Mouse (Mus musculus) E14TG2a.4 (cell line): ENCODE measurements around the gene Gm7271.

Experiments used
- H3K27me3 ChIP-seq: 2 replicates; pipeline ENCODE4 v1.6.1; 2014; ENCODE audit warnings: low read length, control low read depth; ENCODE audit not compliant: insufficient read depth
- H3K36me3 ChIP-seq: 2 replicates; pipeline ENCODE4 v1.6.1; 2014; ENCODE audit warnings: low read length, control low read depth; ENCODE audit not compliant: insufficient read depth
- H3K4me1 ChIP-seq: replicated peaks from 2 replicates; pipeline ENCODE4 v1.6.1; 2014; ENCODE audit warnings: low read depth, low read length, control low read depth
- H3K4me3 ChIP-seq: replicated peaks from 2 replicates; pipeline ENCODE4 v1.5.1; 2014; ENCODE audit warnings: mild to moderate bottlenecking, low read length
- H3K9me3 ChIP-seq: 2 replicates; pipeline ENCODE4 v1.6.1; 2014; ENCODE audit warnings: low read length, control low read depth
- CTCF ChIP-seq: conservative IDR thresholded peaks from 2 replicates; pipeline ENCODE4 v1.5.1; 2014; ENCODE audit warnings: low read length
- NANOG ChIP-seq: IDR thresholded peaks from 2 replicates; pipeline ENCODE4 v1.6.1; 2014; ENCODE audit warnings: borderline replicate concordance, low read length, mixed read lengths
- POU5F1 ChIP-seq: IDR thresholded peaks from 2 replicates; pipeline ENCODE4 v1.6.1; 2014; ENCODE audit warnings: low read length, borderline replicate concordance

Gene Gm7271

GRCm38 (mm10) chr5:76483811-76484210 is at the start of gene Gm7271:
Gene Gm7271, plus strand, starts transcription at chr5:76484040.
- TF ChIP-seq POU5F1 (no peak), NANOG (no peak), CTCF (no peak)
- no peaks in the 10 kb centered on the region; the same call in 1 of the 2 replicates for H3K9me3 ChIP-seq
- no peaks in the 10 kb centered on the region for H3K36me3 ChIP-seq
- no peak within 1 kb of the TSS for H3K4me3 ChIP-seq
- no peaks in the 10 kb centered on the region for H3K4me1 ChIP-seq
- H3K27me3 ChIP-seq, result no peaks in the 10 kb centered on the region

DNA sequence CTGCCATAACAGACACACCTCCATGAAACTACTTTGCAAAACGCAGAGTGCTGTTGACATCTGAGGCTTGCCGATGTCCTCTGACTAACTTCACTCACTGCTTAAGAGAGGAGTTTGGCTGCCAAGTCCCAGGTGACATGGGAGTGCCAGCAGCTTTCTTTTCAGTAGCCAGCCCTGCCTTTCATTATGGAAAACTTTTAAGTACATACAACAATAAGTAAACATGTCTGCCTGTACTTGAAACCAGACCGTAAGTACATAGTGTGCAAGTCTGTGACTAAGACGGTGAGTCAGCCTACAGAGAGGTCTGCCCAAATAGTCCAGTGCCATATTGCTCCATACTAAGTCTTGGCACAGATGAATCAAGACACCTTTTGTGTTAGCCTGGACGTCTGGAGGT is 46.7 kb upstream of the Gm7271 start:
- Histone ChIP-seq H3K9me3 (peaks cover 10% of the 10 kb centered on the region), H3K4me3 (no peak overlapping the region), H3K36me3 (no peaks in the 10 kb centered on the region), H3K27me3 (no peaks in the 10 kb centered on the region), H3K4me1 (no peaks in the 10 kb centered on the region)
- TF ChIP-seq CTCF (no peak), POU5F1 (no peak), NANOG (no peak)

DNA sequence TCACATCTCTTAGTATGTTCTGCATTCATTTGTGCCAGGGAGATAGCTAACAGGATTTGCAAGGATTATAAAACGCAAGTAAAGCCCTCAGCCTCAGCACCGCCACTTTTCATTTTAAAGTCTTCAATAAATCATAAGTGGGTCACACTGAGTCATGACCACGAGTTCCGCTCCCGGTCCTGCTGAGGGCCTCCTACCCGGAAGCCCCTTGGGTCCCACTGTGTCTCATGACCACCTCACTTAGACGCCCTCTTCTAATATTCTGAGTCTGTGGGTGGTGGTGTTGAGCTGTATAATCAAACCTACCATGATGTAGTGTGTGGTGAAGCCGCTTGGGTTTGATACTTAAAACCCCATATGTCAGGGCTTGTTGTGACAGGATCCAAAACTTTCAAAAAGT is 46.1 kb upstream of the Gm7271 start:
- Histone ChIP-seq H3K4me1 (no peaks in the 10 kb centered on the region), H3K4me3 (no peak overlapping the region), H3K36me3 (no peaks in the 10 kb centered on the region), H3K27me3 (no peaks in the 10 kb centered on the region), H3K9me3 (peaks cover 10% of the 10 kb centered on the region)
- no peak for TF ChIP-seq NANOG
- TF ChIP-seq POU5F1, result no peak
- no peak for TF ChIP-seq CTCF

GRCm38 (mm10) chr5:76441431-76441830 is 42.4 kb upstream of the Gm7271 start:
- Histone ChIP-seq H3K9me3 (no peaks in the 10 kb centered on the region), H3K36me3 (no peaks in the 10 kb centered on the region), H3K4me3 (no peak overlapping the region), H3K4me1 (no peaks in the 10 kb centered on the region), H3K27me3 (no peaks in the 10 kb centered on the region)
- TF ChIP-seq NANOG (no peak), CTCF (no peak), POU5F1 (no peak)

- TF ChIP-seq CTCF (no peak), POU5F1 (no peak), NANOG (no peak)
- Histone ChIP-seq H3K27me3 (no peaks in the 10 kb centered on the region), H3K4me3 (no peak overlapping the region), H3K4me1 (no peaks in the 10 kb centered on the region), H3K9me3 (no peaks in the 10 kb centered on the region), H3K36me3 (no peaks in the 10 kb centered on the region)
Measured at GRCm38 (mm10) chr5:76474931-76475330, 8.9 kb upstream of the Gm7271 start.

DNA sequence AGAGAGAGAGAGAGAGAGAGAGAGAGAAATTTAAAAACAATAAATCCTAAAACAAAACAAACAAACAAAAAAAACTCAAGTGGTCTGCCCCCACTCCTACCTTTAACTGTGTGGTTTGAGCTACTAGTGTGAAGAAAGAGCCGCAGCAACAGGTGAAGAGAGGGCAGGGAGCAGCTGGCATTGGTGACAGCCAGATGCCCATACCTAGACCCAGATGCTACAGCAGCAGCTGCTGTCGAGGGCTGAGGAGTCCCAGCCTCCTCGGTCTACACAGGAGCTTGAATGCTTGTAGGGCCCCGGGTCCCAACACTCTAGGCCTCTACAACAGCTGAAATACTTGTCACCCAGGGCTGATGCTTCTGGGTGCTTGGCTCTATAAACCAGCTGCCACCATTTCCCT is 7.0 kb upstream of the Gm7271 start:
- H3K36me3 ChIP-seq, result no peaks in the 10 kb centered on the region
- no peaks in the 10 kb centered on the region for H3K27me3 ChIP-seq
- H3K9me3 ChIP-seq, result no peaks in the 10 kb centered on the region
- TF ChIP-seq POU5F1 (no peak), CTCF (no peak), NANOG (no peak)
- H3K4me1 ChIP-seq, result no peaks in the 10 kb centered on the region
- no peak overlapping the region for H3K4me3 ChIP-seq

- Histone ChIP-seq H3K36me3 (no peaks in the 10 kb centered on the region), H3K9me3 (no peaks in the 10 kb centered on the region), H3K4me1 (no peaks in the 10 kb centered on the region), H3K4me3 (no peak overlapping the region), H3K27me3 (no peaks in the 10 kb centered on the region)
- TF ChIP-seq CTCF, result no peak
- TF ChIP-seq POU5F1, result no peak
- no peak for TF ChIP-seq NANOG
Measured at GRCm38 (mm10) chr5:76477764-76478163, 6.1 kb upstream of the Gm7271 start.

- Histone ChIP-seq H3K27me3 (no peaks in the 10 kb centered on the region), H3K9me3 (no peaks in the 10 kb centered on the region), H3K4me1 (peaks cover 7% of the 10 kb centered on the region), H3K36me3 (no peaks in the 10 kb centered on the region), H3K4me3 (no peak overlapping the region)
- TF ChIP-seq NANOG (no peak), POU5F1 (no peak), CTCF (no peak)
Measured at GRCm38 (mm10) chr5:76495126-76495525, 11.3 kb downstream of the Gm7271 start.

DNA sequence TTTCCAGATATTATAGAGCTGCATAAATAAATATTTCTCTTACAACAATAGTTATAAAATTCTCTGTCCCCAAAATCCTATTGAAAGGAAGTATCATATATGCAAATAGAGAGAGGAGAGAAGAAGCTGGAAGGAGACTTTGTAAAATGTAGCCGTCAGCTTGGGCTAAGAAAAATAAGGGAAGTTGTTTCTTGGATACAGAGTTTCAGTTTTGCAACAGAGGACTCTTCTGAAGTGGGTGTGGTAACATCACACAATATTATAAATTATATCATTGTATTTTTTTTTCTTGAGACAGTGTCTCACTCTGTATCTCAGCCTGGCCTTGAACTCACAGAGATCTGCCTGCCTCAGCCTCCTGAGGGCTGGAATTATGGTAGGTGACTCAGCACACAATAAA is 38.6 kb downstream of the Gm7271 start:
- no peaks in the 10 kb centered on the region for H3K27me3 ChIP-seq
- TF ChIP-seq CTCF, result no peak
- no peak for TF ChIP-seq POU5F1
- TF ChIP-seq NANOG, result no peak
- H3K4me1 ChIP-seq, result no peaks in the 10 kb centered on the region
- H3K4me3 ChIP-seq, result no peak overlapping the region
- H3K9me3 ChIP-seq, result no peaks in the 10 kb centered on the region
- H3K36me3 ChIP-seq, result no peaks in the 10 kb centered on the region
